Mouse (Mus musculus) urinary bladder, postnatal 4 days (tissue): ENCODE measurements around the gene Hist1h4d.
"Not testable (repeated sequence)": the region's sequence is repeated elsewhere in the genome, so short reads cannot be mapped to it uniquely, and the experiment has no call there.

ENCODE experiments used
- DNase-seq, 2 experiments: peaks; one replicate each; pipeline ENCODE4 v3.0.0; 2021 to 2022; ENCODE audit warnings: low spot score in 2 of 2

Hist1h4d gene

DNA sequence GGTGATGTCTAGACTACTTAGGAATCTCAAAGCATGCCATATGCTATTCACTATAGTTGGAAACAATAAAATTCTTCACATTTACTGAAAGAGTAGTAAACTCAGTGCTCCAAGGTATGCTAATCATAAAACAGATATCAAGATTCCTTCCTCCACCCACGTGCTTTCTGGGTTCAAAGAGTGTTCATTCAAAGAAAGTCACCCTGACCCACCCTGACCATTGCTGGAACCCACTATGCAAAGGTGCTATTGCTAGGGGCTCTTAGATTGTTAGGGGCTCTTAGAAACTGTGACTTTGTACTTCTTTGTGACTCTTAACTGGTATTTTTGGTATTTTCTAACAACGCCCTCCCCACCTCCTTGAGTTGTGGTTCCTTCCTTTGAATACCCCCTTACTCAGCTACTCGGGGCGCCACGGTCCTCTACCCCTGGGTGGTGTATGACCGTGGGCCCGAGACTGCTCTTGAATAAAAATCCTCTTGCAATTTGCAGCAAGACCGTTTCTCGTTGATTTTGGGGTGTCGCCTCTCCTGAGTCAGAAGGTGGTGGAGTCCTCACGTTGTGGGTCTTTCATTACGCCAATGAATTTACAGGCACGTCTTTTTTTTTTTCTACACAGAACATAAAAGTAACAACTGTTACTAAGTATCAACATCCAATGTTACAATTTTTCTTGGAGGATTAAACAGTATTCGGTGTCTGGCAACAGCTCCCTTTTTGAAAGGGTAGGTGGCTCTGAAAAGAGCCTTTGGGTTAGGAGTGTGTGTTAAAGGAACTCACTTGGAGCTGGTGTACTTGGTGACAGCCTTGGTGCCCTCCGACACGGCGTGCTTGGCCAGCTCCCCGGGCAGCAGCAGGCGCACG lies 8.1 kb upstream of the Hist1h4d start:
- not testable (repeated sequence) for DNase-seq

DNA sequence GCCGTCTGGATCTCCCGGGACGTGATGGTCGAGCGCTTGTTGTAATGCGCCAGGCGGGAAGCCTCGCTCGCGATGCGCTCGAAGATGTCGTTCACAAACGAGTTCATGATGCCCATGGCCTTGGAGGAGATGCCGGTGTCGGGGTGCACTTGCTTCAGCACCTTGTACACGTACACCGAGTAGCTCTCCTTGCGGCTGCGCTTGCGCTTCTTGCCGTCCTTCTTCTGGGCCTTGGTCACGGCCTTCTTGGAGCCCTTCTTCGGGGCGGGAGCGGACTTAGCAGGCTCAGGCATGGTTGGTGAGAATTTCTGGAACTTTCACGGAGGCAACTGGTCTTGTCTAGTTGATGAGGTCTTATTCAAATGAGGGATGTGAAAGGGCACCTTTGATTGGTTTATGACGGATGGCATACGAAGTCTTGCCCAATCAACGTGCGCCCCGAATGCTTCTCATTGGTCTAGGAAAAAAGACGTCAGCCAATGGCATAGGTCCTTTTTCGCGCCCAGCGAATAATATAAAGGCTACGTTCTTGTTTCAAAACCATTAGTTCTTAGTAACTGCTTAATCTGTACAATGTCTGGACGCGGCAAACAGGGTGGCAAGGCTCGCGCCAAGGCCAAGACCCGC lies 7.4 kb upstream of the Hist1h4d start, which contains the start of the genes Hist1h2bf and Hist1h2ad:
Gene Hist1h2bf (minus strand): TSS at position 299 of the 627 bp plus-strand sequence.
Gene Hist1h2ad (plus strand): TSS at position 484 of the 627 bp plus-strand sequence.
- peak; percentile 86 for DNase-seq

DNA sequence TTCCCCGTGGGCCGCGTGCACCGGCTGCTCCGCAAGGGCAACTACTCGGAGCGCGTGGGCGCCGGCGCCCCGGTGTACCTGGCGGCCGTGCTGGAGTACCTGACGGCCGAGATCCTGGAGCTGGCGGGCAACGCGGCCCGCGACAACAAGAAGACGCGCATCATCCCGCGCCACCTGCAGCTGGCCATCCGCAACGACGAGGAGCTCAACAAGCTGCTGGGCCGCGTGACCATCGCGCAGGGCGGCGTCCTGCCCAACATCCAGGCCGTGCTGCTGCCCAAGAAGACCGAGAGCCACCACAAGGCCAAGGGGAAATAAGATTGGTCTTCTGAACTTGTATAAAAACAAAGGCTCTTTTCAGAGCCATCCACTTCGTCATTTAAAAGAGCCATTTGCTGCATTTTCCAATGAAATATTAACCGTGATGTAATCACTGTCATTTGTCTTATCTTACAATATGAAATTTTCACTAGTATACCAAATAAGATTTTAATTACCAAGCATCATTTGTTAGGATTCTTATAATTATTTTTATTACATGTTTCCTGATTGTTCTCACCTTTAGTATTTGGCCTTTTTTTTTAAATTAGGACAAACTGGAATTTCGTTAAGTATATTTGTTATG lies 6.7 kb upstream of the Hist1h4d start:
- DNase-seq, result not testable (repeated sequence)

DNA sequence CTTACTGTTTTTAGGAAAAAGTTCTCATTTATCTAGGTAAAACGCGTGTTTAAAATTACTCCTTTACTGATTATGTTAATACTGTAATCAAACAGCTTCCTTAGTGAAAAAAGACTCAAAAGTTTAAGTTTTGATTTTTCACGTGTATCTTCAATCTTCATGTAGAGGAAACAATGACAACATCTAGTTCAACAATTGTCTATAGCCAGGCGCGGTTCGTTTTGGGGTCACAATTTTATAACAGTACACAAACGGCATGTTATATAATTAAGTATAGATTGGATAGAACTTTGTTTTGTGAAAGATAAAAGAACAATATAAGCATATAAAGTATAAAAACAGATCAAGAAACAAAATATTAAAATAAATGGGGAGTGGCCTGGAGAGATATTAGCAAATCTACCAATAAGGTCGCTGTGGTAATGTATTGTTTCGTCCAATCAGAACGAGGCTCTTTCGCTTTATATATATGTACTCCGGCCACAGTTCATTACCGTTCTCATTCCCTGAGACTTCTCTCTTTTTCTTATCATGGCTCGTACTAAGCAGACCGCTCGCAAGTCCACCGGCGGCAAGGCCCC lies 6.0 kb upstream of the Hist1h4d start, which contains the start of gene Hist1h3d:
Gene Hist1h3d (plus strand): TSS at position 493 of the 581 bp plus-strand sequence.
- DNase-seq, result peak in 1 of 2 experiments; percentile 33

DNA sequence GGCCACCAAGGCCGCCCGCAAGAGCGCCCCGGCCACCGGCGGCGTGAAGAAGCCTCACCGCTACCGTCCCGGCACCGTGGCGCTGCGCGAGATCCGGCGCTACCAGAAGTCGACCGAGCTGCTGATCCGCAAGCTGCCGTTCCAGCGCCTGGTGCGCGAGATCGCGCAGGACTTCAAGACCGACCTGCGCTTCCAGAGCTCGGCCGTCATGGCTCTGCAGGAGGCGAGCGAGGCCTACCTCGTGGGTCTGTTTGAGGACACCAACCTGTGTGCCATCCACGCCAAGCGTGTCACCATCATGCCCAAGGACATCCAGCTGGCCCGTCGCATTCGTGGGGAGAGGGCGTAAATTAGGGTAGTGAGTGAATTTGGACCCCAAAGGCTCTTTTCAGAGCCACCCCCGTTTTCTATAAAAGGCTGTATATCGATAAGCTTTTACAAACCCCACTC lies 5.5 kb upstream of the Hist1h4d start:
- DNase-seq, result not testable (repeated sequence)

DNA sequence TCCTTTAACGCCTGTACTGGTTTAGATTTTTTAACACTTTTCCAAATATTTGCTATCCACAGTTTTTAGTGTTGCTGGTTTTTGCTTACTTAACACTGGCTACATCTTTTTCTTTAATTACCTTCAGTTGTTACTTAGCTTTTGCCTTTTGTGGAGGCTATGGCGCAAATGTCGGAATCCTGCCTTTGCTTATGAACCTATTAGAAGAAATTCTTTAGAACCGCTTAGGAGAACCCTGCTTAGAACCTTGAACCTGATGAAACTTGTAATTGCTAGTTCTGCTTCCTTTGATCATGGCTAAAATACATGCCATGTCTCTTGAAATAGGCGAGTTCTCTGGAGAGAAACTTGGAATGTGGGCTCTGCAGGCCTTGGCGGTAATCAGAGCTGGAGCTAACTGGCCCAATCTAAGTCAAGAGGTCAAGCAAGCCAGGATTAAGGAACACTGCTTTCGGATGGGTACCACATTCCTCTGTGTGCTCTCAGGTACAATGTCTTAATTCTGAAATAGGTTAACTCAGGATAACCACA lies 5.0 kb upstream of the Hist1h4d start:
- no peak for DNase-seq

DNA sequence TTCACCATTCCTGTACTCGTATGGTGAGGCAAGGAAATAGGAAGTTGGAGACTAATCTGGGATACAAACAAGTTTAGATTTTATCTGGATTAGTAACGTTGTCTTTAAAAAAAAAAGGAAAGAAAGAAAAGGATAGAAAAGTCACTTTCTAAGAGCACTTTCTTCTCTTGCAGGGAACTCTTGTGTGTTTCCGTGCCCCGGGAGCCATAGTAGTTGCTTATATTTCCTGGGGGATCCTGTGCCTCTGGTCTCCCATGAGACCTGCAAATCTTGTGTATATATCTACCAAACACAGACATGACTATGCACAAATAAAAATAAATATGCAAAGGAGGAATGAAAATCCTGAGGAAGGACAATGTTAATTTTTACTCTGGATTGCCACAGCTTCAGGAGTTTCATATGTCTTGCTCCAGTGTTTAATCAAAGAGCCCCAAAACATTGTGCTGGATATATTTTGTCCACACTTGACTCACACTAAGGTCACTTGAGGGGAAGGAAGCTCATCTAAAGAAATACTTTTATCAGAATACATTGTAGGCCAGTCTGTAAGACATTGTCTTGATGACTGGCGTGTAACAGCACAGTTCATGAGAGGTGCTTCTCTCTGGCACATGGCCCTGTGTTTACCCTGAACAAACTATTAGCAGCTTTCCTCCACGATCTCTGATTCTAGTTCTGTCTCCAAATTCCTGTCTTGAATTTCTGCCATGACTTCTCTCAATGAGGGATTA lies 4.3 kb upstream of the Hist1h4d start:
- DNase-seq, result no peak

DNA sequence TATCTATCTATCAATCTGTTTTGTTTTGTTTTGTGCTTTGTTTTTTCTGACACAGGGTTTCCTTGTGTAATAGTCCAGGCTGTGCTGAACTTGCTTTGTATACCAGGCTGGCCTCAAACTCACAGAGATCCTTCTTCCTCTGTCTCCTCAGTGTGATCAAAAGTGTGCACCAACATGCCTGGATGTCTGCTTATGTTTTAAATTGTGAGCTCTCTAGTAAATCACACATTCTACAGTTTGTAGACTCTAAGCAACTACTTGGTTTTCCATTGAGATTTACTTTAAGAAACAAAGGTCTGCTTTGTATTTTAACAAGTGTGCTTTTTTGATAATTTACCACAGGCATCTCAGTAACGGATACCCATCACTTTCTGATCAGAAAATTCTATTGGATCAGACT lies 3.6 kb upstream of the Hist1h4d start:
- DNase-seq, result no peak

DNA sequence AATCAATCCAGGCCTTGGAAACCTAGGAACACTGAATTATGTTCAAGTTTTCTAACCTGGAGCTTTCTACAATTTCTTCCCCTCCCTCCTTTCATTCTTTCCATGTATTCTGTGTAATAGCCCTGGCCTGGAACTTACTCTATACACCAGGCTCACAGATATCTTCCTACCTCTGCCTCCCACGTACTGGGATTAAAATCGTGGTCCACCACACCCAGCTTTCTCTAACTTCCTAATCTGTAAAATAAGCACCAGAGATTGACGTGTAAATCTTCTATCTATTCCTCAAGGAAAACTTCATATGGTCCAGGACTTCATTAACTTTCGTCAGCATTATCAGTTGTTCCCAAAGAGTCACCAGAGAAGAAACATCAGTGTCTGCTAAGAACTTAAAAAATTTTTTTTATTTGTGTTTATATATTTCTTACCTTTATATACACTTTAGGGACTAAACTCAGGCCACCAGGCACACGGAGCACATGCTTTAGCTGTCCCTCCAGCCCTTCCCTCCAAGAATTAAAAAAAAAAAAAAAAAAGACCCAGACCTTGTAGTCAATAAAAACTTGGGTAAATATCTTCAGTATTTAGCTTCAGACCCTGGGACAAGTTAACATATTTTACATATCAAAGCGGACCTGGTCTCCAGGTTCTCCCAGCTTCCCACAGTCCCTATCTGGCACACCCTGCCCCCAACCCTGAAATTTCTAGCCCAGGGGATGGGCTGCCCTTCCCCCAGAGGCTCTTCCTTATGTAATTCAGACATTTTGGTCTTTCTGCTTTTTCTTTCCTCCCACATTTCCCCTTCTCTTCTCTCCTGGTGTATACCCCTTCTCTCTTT lies 1.0 kb downstream of the Hist1h4d start:
- DNase-seq, result no peak

DNA sequence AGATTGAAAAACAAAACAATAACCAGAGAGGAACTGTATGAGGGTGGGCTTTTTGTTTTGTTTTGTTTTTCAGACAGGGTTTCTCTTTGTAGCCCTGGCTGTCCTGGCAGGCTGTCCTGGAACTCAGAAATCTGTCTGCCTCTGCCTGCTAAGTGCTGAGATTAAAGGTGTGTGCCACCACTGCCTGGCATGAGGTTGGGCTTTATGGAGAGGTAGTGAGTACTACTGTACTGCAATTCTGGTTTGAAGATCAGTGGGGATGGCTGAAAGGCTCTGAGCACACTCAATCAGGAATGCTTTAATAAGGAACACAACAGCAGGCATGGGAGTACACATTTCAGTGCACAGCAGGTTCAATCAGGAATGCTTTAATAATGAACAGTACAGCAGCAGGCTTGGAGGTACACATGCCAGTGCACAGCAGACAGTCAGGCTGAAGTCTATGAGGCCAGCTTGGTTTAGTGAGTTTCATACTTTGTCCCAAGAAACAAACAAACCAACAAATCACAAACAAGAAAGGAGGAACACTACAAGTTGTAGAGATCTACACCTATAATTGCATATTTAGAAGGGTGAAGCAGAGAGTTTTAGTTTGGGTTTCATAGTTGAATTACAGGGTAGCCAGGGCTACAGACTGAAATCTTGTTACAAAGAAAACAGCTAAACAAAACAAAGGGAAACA lies 2.1 kb downstream of the Hist1h4d start:
- no peak for DNase-seq

DNA sequence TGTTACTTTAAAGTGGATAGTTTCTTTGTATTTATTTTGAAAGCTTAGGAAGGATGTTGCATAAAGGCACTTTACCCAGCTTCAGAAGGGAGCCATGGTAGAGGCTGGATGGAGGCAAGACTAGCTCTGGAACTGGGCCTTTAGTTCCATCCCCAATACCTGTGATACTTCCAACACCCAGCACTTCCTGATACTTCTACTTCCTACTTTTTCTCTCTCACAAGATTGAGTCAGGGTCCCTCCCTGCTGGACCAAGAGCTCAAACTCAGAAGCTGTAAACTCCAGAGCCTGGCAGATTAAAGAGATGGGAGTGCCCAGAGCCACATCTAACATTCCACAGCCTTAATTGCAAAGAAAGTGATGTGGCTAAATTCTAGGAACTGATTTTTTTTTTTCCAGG lies 2.9 kb downstream of the Hist1h4d start:
- DNase-seq, result no peak

DNA sequence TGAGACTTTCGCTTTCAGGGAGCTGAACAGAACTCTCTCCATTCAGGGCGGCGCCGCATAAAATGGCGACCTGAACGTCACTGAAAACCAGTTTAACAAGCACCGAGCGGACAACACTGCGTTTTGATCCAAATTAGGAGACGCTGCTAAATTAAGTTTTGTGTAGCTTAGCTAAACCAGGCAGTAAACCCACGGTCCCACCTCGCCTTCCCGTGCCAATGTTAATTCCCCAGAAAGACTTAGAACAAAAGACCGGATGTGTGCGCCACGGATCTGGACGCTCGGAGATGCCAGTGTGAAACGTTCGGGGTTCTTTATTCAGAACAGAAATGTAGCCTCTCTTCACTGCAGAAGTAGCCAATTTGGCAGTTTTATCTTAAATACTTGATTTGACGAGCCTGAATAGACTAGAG lies 3.6 kb downstream of the Hist1h4d start:
- DNase-seq, result peak; percentile 60 to 71

DNA sequence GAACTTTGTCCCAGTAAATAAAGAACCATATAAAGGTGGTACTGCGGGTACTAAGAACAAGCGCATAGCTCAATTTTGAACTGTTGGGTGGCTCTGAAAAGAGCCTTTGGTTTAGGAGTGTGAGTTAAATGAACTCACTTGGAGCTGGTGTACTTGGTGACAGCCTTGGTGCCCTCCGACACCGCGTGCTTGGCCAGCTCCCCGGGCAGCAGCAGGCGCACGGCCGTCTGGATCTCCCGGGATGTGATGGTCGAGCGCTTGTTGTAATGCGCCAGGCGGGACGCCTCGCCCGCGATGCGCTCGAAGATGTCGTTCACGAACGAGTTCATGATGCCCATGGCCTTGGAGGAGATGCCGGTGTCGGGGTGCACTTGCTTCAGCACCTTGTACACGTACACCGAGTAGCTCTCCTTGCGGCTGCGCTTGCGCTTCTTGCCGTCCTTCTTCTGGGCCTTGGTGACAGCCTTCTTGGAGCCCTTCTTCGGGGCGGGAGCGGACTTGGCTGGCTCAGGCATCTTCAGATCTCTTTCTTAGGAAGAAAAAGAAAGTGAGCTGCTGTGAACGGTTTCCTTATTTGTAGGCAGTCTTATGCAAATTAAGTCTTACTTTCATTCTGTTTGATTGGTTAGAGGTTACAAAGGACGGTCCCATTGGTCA lies 4.2 kb downstream of the Hist1h4d start:
- peak in 1 of 2 experiments; percentile 66 for DNase-seq

DNA sequence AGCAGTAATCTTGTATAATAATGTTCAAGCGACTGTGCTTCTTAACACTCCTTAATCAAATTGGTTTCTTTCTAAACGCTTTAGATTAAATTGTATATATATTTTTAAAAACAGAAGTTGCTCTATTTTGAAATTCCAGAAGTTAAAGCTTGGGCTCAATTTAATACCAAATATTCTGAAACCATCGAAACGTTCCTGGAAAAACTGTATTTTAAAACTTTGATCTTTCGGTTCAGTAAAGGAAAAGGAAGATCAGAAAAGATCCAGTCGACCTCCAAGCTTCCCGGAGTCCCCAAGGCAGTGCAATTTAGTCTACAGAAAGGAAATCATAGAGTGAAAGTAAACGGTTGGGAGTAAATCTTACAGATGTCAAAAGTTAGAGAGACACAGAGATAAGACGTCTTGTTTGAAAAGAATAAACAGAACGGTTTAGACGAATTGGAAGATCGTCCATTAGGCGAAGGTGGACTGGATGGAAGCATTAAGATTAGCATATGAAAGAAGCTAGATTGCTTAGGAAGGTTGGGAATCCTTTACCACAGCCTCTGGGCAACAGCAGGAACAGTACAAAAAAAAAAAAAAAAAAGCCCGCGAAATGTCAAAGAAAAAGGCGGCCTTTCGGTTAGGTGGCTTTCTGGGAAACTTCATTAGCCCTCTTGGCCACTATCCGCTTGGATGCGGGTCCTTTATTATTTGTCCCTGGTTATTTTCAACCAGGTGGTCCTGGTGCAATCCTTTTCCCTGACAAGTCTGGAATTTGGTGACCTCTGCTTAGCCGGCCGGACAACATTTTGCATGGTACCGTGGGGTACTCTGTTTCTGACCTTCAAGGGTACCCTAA lies 4.9 kb downstream of the Hist1h4d start:
- DNase-seq, result no peak

DNA sequence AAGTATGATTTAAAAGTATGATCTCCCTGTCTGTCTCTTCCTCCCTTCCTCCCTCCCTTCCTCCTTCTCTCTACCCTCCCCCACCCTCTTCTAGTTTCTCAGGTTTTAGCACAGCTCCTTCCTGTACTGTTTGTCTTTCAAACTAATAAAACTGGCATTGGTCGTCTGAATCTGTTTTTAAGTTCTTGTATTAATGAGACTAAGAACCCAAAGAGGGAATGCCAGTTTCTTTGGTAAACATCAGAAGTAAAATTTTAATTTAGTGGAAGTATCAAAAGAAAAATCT lies 5.5 kb downstream of the Hist1h4d start:
- no peak for DNase-seq

DNA sequence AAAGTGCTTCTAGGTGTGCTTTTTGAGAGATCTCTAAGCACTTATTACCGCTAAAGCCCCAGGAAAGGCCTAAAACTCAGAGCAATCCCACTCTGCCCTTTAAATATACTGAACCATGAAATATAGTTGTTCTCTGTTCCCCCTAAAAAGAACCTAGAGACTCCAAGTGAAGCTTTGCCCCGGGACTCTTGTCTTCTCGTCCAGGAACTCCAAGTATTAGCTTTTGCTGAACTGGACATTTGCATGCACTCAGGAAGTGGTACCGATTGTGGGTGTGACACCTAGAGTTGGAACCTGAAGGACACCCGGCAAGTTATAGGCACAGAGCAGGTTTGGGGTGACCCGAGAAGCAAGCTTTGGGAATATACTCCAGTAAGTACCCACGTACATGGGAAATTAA lies 9.8 kb downstream of the Hist1h4d start:
- no peak for DNase-seq

DNA sequence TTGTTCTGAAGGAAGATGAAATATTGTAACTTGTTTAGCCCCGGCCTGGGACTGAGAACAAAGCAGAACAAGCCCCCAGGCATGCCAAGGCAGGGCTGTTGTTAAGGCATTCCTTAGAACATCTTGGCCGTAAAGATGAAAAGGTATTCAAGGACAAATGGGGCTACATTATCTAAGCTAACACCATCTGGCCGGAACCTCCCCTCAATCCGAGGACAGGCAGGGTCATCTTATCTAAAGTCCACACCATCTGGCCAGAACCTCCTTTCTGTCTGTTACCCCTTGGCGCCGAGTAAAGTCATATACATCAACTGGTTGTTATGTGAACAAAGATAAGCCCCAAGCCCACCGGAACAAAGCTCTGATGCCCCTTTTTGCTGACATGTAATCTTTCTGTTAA lies 10.5 kb downstream of the Hist1h4d start:
- DNase-seq, result not testable (repeated sequence)

DNA sequence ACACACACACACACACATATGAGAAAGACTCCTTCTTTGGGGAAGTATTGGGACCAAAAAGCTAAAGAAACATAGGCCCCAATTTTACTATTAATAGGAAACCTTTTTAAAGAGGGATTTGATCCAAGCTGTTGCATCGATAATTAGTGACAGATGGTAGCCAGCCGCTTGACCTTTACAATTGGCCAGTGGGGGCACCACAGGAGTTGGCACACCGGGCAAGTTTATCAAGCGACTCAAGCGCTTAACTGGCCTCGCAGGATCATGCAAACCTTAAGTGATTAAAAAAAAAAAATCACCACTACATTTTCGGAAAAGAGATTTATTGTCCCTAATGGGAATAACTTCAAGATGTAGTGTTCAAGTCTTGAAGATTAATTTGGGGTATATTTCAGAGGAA lies 11.2 kb downstream of the Hist1h4d start:
- no peak for DNase-seq
